Mouse (Mus musculus): ENCODE measurements around the gene Vmn1r183. TPM values are rescaled to one million over a fixed set of nuclear protein-coding genes. Genes with fewer than 3 reads are reported as not detected.
"Not testable (repeated sequence)": the region's sequence is repeated elsewhere in the genome, so short reads cannot be mapped to it uniquely, and the experiment has no call there.

Gene Vmn1r183
- not detected in 2 replicates for polyA plus RNA-seq (2015; fragmentation: Nextera tagmentation; extraction: Ambion mirVana)

DNA sequence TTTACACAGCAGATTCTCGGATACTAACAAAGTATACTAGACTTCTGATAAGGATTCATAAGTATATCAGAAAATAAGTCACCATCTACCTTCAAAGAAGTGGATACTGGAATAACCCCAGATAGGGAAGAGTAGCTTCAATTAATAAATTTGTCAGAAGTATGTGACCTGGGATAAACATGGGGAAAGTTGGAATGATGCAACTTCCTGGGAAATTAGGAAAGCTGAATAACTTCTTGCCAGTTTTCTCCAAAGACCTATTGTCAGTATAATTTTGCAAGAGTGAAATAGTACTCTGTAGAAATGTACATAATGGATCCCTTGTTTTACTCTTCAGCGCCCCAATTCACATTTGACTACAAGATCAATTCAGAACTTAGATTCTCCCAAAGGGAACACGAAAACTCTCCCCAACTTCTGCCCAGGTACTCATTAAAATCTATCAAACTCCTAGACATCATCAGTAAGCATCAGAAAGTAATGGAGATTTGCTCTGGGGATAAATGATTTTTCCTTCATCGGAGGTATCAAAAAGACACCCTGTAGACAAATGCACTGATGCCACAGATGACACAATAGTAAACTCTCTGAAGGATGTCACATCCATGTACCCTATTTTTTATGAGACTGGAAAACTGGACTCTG lies at the start of gene Vmn1r183:
Gene Vmn1r183 (plus strand): TSS at position 595 of the 645 bp plus-strand sequence.
- ATAC-seq (ENCODE audit: insufficient number of reproducible peaks, insufficient read depth, low FRiP score, low TSS enrichment, low read depth): no peak
- WGBS: 74% methylated on average over 4 of the region's 4 CpGs
- no peaks in the 10 kb centered on the region for H3K36me3 ChIP-seq
- H3K27me3 ChIP-seq: no peaks in the 10 kb centered on the region
- no peaks in the 10 kb centered on the region for H3K9me3 ChIP-seq
- H3K4me2 ChIP-seq: no peak within 1 kb of the TSS
- no peaks in the 10 kb centered on the region for H3K4me1 ChIP-seq
- no peak within 1 kb of the TSS for H3K9ac ChIP-seq
- no peak within 1 kb of the TSS for H3K27ac ChIP-seq
- H3K4me3 ChIP-seq: no peak within 1 kb of the TSS

DNA sequence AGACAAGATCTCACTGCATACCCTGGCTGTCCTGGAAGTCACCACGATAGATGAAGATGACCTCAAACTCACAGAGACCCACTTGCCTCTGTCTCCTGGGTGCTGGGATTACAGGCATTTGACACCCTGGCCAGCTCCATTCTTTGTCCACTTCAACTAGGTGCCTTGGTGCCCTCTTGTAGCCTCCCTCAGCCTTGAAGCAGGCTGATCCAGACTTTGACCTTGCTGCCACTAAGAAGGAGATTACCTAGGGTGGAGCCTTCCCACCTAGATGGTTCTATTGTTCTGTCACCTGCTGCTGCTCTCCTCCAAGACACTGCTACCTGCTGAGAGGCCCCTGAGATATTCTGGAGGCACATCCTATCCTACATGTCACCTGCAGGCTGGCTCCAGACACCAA lies 21.4 kb downstream of the Vmn1r183 start:
- H3K9me3 ChIP-seq; H3K36me3 ChIP-seq; ATAC-seq (ENCODE audit: insufficient number of reproducible peaks, insufficient read depth, low FRiP score, low TSS enrichment, low read depth); H3K4me2 ChIP-seq; H3K4me1 ChIP-seq; H3K27ac ChIP-seq; H3K4me3 ChIP-seq; H3K9ac ChIP-seq; H3K27me3 ChIP-seq: not testable (repeated sequence)
- 35% methylated on average over 1 of the region's 1 CpGs for WGBS

DNA sequence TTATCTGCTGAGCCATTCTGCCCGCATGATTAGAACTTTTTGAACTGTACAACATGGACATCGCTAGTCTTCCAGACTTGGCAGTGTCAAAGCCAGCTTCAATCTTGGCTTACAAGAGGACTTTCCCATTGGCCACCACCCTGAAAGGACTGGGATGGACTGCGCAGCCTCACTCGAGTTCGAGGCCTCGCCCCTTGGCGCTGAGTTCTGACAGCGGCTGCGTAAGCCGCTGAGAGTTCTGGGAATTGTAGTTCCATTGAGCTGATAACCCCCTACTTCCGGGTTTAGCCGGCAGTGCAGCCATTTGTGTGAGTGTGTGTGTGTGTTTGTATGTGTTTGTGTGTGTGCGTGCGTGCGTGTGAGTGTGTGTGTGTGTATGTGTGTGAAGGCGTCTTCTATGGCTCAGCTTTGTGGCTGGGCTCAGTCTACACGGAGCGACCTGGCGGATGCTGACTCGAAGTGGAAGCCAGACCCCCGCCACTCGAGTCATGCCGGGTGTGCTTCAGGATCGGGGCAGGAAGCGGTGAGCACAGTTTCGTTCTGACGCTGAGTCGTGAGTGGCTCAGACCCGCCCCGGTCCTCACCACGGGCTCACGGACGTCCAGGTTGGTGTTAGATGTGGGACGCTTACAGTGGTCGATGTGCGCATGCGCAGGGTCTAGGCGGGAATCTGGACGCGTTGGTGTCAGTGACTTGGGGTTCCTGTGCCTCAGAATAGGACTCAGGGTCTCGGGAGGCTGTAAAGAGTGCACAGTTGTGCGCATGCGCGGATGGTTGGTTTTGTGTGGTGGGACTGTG lies 28.8 kb downstream of the Vmn1r183 start, which contains the start of gene Zfp180:
Gene Zfp180 (plus strand): TSS at position 291 of the 798 bp plus-strand sequence.
- Histone ChIP-seq H3K27me3 (no peaks in the 10 kb centered on the region), H3K4me2 (peak within 1 kb of the TSS; percentile 87), H3K9ac (peak within 1 kb of the TSS; percentile 81), H3K4me1 (peaks cover 13% of the 10 kb centered on the region), H3K9me3 (peaks cover 3% of the 10 kb centered on the region; the same call in 1 of the 2 replicates), H3K36me3 (peaks cover 22% of the 10 kb centered on the region), H3K27ac (peak within 1 kb of the TSS; percentile 89), H3K4me3 (peak within 1 kb of the TSS; percentile 75)
- 23% methylated on average over 44 of the region's 44 CpGs for WGBS
- peak; percentile 97 for ATAC-seq (ENCODE audit: insufficient number of reproducible peaks, insufficient read depth, low FRiP score, low TSS enrichment, low read depth)

DNA sequence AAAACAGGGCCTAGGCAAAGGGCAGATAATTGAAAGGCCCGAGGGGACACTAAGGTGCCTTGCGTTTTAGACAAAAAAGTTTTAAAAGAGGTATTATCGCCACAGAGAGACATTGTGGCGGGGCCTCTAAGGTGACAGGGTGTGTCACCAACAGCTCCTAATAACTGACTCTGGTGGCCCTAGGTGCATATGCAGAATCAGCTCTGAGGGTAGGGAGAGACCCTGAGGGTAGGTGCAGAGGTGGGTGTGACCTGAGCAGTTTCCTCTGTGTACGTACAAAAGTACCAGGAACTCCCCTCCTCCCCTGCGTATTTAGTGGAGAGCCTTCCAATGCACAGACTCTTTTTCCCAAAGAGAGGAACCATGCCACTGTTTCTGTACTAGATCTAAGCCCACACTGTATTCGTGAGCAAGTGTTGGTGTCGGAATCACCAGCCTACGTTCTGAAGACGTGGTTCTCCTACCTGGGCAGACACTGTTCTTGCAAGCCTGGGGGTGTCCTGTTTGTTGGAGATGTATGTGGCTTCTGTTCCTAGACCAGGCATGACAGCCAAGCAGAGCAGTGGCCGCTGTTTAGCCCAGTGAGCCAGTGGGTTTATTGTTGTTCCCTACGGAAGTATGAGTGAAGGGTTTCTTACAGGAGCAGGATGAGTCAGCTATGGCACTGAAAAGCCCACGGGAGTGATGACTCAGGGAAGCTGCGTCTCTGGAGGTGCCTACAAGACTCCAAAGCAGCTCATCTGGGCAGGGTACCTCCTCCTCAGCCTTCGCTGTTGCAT lies 29.6 kb downstream of the Vmn1r183 start:
- WGBS: 52% methylated on average over 15 of the region's 15 CpGs
- H3K9ac ChIP-seq: peak overlapping the region; percentile 81
- ATAC-seq (ENCODE audit: insufficient number of reproducible peaks, insufficient read depth, low FRiP score, low TSS enrichment, low read depth): no peak
- peaks cover 13% of the 10 kb centered on the region for H3K4me1 ChIP-seq
- H3K9me3 ChIP-seq: peaks cover 3% of the 10 kb centered on the region; the same call in 1 of the 2 replicates
- peak overlapping the region; percentile 89 for H3K27ac ChIP-seq
- H3K4me3 ChIP-seq: peak overlapping the region; percentile 75
- peak overlapping the region; percentile 87 for H3K4me2 ChIP-seq
- peaks cover 30% of the 10 kb centered on the region for H3K36me3 ChIP-seq
- H3K27me3 ChIP-seq: no peaks in the 10 kb centered on the region

DNA sequence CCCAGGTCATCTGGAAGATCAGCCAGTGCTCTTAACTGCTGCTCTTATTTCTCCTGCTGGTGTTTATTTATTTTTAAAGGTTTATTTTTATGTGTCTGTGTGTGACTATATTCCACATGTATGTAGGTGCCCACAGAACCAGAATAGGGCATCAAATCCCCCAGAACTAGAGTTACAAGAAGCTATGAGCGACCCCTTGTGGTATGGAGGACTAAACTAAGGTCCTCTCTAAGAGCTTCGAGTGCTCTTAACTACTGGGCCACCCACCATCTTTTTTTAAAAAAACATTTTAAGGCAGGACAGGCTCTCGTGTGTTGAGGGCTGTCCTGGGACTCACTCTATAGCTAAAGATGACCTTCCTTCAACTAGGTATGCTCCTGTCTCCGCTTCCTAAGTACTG lies 33.8 kb downstream of the Vmn1r183 start:
- WGBS: 96% methylated on average over 4 of the region's 4 CpGs
- no peak overlapping the region for H3K4me2 ChIP-seq
- H3K27me3 ChIP-seq: no peaks in the 10 kb centered on the region
- no peak overlapping the region for H3K9ac ChIP-seq
- peaks cover 13% of the 10 kb centered on the region for H3K4me1 ChIP-seq
- no peak overlapping the region for H3K27ac ChIP-seq
- H3K36me3 ChIP-seq: peaks cover 48% of the 10 kb centered on the region
- H3K4me3 ChIP-seq: no peak overlapping the region
- peaks cover 12% of the 10 kb centered on the region; the same call in 1 of the 2 replicates for H3K9me3 ChIP-seq
- no peak for ATAC-seq (ENCODE audit: insufficient number of reproducible peaks, insufficient read depth, low FRiP score, low TSS enrichment, low read depth)

DNA sequence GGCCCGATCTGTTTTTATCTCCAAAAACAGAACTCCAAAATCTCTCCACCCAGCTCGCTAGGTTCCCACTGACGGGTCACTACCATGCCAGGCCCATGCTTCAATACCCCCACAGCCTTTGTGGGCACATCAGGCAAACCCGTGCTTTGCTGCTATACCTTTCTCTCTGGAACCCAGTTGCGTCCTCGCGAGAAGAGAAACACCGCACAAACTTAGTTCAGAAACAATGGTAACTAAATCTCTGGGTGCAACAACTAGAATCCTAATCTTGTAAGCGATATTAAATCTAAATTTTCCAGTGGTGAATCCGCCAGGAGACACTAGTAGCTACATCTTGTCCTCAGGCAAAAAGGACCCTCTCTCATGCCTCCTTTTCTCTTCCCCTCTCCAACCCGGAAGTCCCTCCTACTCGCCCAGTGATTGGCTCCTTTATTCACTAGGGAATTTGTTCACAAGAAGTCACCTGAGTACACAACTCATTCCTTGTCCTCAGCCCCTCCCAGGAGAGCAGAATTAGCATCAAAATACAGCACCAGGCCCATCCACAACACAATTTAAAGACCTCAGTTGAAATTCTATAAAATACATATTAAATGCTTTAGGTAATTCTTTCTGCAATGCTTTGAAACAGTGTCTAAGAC lies 34.6 kb downstream of the Vmn1r183 start:
- Histone ChIP-seq H3K36me3 (peaks cover 51% of the 10 kb centered on the region), H3K27me3 (no peaks in the 10 kb centered on the region), H3K4me1 (peaks cover 10% of the 10 kb centered on the region), H3K9me3 (peaks cover 13% of the 10 kb centered on the region; the same call in 1 of the 2 replicates), H3K27ac (no peak overlapping the region), H3K4me2 (no peak overlapping the region), H3K4me3 (no peak overlapping the region), H3K9ac (no peak overlapping the region)
- ATAC-seq (ENCODE audit: insufficient number of reproducible peaks, insufficient read depth, low FRiP score, low TSS enrichment, low read depth): no peak
- WGBS: 95% methylated on average over 12 of the region's 12 CpGs

DNA sequence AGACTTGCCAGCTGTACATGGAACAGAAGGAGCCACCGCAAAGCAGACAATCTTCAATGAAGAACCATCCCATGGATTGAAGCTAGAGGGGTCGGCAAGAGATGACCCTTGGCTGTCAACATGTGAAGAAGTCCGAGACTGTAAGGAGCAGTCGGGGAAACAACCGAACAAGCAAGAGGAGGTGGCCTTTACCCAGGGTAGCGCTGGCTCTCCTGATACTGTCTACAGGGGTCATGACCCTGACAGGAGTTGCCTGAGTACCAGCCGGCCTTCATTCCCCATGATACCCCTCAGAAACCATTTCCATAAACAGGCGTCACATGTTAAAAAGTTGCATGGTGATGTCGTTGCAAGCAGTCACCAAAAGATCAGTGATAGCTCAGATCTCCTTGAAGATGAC lies 51.3 kb downstream of the Vmn1r183 start:
- Histone ChIP-seq H3K9ac (no peak overlapping the region), H3K9me3 (peaks cover 90% of the 10 kb centered on the region), H3K27me3 (no peaks in the 10 kb centered on the region), H3K36me3 (peaks cover 100% of the 10 kb centered on the region), H3K27ac (no peak overlapping the region), H3K4me2 (no peak overlapping the region), H3K4me1 (no peaks in the 10 kb centered on the region), H3K4me3 (no peak overlapping the region)
- 0 out of 2 replicates have a peak, but pooled peaks have one; percentile 53 for ATAC-seq (ENCODE audit: insufficient number of reproducible peaks, insufficient read depth, low FRiP score, low TSS enrichment, low read depth)
- 95% methylated on average over 9 of the region's 9 CpGs for WGBS

DNA sequence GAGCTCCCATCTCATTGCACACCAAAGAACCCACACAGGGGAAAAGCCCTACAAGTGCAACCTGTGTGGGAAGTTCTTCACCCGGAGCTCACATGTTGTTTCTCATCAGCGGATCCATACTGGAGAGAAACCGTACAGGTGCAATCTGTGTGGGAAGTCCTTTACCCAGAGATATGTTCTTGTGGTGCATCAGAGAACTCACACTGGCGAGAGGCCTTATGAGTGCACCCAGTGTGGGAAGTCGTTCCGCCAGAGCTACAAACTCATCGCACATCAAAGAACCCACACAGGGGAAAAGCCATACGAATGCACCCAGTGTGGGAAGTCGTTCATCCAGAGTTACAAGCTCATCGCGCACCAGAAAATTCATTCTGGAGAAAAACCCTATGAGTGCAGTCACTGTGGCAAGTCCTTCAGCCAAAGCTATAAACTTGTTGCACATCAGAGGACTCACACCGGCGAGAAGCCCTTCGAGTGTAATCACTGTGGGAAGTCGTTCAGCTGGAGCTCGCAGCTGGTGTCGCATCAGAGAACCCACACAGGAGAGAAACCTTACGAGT lies 52.2 kb downstream of the Vmn1r183 start:
- Histone ChIP-seq H3K4me2 (no peak overlapping the region), H3K27me3 (no peaks in the 10 kb centered on the region), H3K9ac (no peak overlapping the region), H3K9me3 (peaks cover 93% of the 10 kb centered on the region), H3K27ac (no peak overlapping the region), H3K4me3 (0 out of 2 replicates have a peak overlapping the region, but pooled peaks have one; percentile 8), H3K36me3 (peaks cover 98% of the 10 kb centered on the region), H3K4me1 (no peaks in the 10 kb centered on the region)
- 95% methylated on average over 18 of the region's 18 CpGs for WGBS
- 0 out of 2 replicates have a peak, but pooled peaks have one; percentile 12 for ATAC-seq (ENCODE audit: insufficient number of reproducible peaks, insufficient read depth, low FRiP score, low TSS enrichment, low read depth)

DNA sequence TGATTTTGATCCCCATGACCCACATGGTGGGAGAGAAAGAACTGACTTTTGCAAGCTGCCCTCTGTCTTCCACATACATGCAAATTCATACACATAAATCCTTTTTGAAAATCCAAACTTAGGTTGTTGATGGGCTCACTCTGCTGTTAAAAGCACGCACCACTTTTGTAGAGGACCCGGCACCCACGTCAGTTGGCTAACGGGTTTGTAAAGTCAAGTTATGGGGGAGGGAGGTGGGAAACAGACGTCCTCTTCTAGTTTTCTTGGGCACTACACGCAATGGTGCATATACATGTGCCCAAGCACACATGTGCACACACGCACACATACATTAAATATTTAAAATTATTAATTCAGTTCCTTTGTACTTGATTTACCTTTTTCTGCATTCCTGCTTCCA lies 57.8 kb downstream of the Vmn1r183 start:
- Histone ChIP-seq H3K4me1 (peaks cover 6% of the 10 kb centered on the region), H3K4me2 (no peak overlapping the region), H3K36me3 (peaks cover 42% of the 10 kb centered on the region), H3K27ac (no peak overlapping the region), H3K4me3 (no peak overlapping the region), H3K9ac (no peak overlapping the region), H3K27me3 (no peaks in the 10 kb centered on the region), H3K9me3 (peaks cover 39% of the 10 kb centered on the region)
- WGBS: 94% methylated on average over 7 of the region's 7 CpGs
- no peak for ATAC-seq (ENCODE audit: insufficient number of reproducible peaks, insufficient read depth, low FRiP score, low TSS enrichment, low read depth)

DNA sequence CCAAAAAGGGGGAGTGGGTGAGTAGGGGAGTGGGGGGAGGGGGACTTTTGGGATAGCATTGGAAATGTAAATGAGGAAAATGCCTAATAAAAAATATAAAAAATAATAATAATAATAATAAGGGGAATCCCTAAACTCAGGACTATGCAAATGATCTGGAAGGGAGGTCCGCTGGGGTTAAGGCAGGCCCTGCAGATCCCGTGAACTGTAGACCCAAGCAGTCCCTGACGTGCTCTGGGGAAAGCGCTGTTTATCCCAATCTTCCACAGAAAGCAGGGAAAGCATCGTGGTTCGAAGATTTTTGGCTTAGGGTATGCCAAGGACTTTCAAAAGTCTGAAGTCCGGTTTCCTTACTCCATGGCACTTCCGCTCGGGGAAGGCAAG lies 58.7 kb downstream of the Vmn1r183 start:
- peaks cover 6% of the 10 kb centered on the region for H3K4me1 ChIP-seq
- peak overlapping the region; percentile 81 for H3K4me2 ChIP-seq
- peak overlapping the region; percentile 80 for H3K27ac ChIP-seq
- ATAC-seq (ENCODE audit: insufficient number of reproducible peaks, insufficient read depth, low FRiP score, low TSS enrichment, low read depth): peak; percentile 59
- H3K4me3 ChIP-seq: peak overlapping the region; percentile 74
- H3K9ac ChIP-seq: peak overlapping the region; percentile 83; the same call in 1 of the 2 replicates
- no peaks in the 10 kb centered on the region for H3K27me3 ChIP-seq
- 3% methylated on average over 9 of the region's 9 CpGs for WGBS
- H3K36me3 ChIP-seq: peaks cover 33% of the 10 kb centered on the region
- peaks cover 29% of the 10 kb centered on the region for H3K9me3 ChIP-seq
